Mouse (Mus musculus) embryonic facial prominence, embryonic 15.5 days (tissue): ENCODE data around the gene Col16a1. TPM values are rescaled to one million over a fixed set of nuclear protein-coding genes. Genes with fewer than 3 reads are reported as not detected.

Experiments used
- ATAC-seq: fragments of 200-750 bp; cut with Nextera tagmentation; 2 replicates; pipeline ENCODE4 v1.8.0; 2017; ENCODE audit warnings: low read depth, moderate TSS enrichment; ENCODE audit not compliant: insufficient number of reproducible peaks, low FRiP score, low TSS enrichment
- H3K27ac ChIP-seq: fragments of 300-500 bp; sonication (generic); replicated peaks from 2 replicates; pipeline ENCODE4 v1.5.1; 2015; ENCODE audit warnings: mild to moderate bottlenecking, inconsistent platforms
- H3K27me3 ChIP-seq: fragments of 300-500 bp; sonication (generic); 2 replicates; pipeline ENCODE4 v1.6.1; 2015; ENCODE audit warnings: inconsistent platforms
- H3K36me3 ChIP-seq: fragments of 300-500 bp; sonication (generic); 2 replicates; pipeline ENCODE4 v1.6.1; 2015; ENCODE audit warnings: mild to moderate bottlenecking, inconsistent platforms
- H3K4me1 ChIP-seq: fragments of 300-500 bp; sonication (generic); 2 replicates; pipeline ENCODE4 v1.6.1; 2015; ENCODE audit warnings: inconsistent platforms
- H3K4me2 ChIP-seq: fragments of 300-500 bp; sonication (generic); replicated peaks from 2 replicates; pipeline ENCODE4 v1.6.1; 2015; ENCODE audit warnings: mild to moderate bottlenecking, inconsistent platforms
- H3K4me3 ChIP-seq: fragments of 300-500 bp; sonication (generic); replicated peaks from 2 replicates; pipeline ENCODE4 v1.5.1; 2015; ENCODE audit warnings: mild to moderate bottlenecking, inconsistent platforms
- H3K9ac ChIP-seq: fragments of 300-500 bp; sonication (generic); 2 replicates; pipeline ENCODE4 v1.6.1; 2015; ENCODE audit warnings: inconsistent platforms
- H3K9me3 ChIP-seq: fragments of 300-500 bp; sonication (generic); replicated peaks from 2 replicates; pipeline ENCODE4 v1.6.1; 2016; ENCODE audit warnings: inconsistent platforms
- WGBS: fragments of 180-500 bp; shearing (Covaris S2); methylation state at CpG from one replicate; pipeline ENCODE4 v1.1.7; 2015; 5-methylcytosine and 5-hydroxymethylcytosine counted together
- polyA plus RNA-seq: library from polyadenylated mRNA; unstranded; fragments of >200 nt; fragmentation: Nextera tagmentation; extraction: Ambion mirVana; gene quantifications from 2 replicates; pipeline ENCODE4 v1.2.1, GENCODE M21; 2015

Gene Col16a1
- 183 and 190 TPM in 2 replicates for polyA plus RNA-seq

DNA sequence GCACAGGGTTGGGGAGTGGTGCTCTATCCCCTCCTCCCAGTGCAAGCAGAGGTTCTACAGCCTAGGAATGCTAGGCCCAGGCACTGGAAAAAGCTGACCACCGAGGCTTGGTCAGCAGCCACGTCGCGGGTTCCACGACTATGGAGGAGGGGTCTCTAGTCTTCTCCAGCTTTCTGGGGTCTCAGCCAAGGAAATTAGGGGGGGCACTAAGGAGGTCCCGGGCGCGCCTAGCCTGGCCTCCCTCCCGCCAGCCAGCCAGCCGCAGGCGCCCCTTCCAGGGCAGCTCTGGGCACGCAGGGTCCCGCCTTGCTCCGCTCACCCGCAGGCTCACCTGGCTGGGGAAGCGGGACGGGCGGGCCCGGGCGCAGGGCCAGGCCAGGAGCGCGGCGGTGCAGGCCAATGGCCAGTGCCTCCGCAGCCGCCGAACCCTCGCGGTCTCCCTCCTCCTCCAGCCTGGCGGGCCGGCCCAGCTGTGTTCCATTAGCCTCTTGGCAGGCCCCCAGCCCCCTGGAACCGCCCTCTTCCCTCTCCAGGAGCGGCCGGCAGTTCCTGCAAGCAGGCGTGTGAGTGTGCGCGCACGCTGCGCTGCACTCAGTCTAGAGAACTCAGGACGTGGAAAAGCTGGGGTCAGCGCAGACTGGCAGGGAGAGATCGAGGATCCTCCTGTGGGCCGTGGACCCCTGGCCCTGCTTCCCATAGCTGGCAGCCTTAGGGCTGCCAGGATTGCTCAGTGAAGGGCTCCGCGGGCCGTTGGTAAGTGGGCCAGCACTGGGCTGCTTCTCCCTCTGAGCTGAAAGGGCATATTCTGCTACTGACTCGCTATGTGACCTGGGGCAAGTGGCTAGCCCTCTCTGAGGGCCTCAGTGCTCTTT, at the start of gene Col16a1:
Gene Col16a1 (plus strand): TSS at position 510 of the 872 bp plus-strand sequence.
- WGBS: 1% methylated on average over 44 of the region's 46 CpGs
- peaks cover 12% of the 10 kb centered on the region; the same call in 1 of the 2 replicates for H3K36me3 ChIP-seq
- no peaks in the 10 kb centered on the region for H3K27me3 ChIP-seq
- no peaks in the 10 kb centered on the region for H3K9me3 ChIP-seq
- peak within 1 kb of the TSS; percentile 54 for H3K4me3 ChIP-seq
- peaks cover 86% of the 10 kb centered on the region for H3K4me1 ChIP-seq
- ATAC-seq: peak; percentile 92
- peak within 1 kb of the TSS; percentile 98 for H3K27ac ChIP-seq
- peak within 1 kb of the TSS; percentile 54 for H3K9ac ChIP-seq
- peak within 1 kb of the TSS; percentile 72 for H3K4me2 ChIP-seq

DNA sequence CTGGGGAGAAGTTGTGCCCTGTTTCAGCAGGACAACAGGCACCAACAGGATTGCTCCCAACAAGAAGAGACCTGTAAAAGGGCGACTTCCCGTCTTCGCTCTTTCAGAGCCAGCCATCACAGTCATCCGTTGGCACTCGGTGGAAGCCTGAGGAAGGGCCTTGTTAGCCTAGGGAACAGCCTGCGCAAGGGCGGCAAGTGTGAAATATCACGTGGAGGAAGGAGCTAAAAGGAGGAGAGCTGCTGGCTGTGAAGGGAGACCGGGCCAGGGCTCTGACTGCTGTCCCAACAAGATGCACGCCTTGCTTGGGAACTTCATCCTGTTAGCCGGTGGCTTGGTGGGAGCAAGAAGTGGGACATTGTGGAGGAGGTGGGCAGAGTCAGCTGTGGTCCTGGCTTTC, 49.5 kb upstream of the Col16a1 start:
- Histone ChIP-seq H3K9me3 (no peaks in the 10 kb centered on the region), H3K4me2 (no peak overlapping the region), H3K4me1 (peaks cover 23% of the 10 kb centered on the region), H3K27me3 (no peaks in the 10 kb centered on the region), H3K36me3 (0 out of 2 replicates have a peak, but pooled peaks cover 1% of the 10 kb centered on the region), H3K4me3 (no peak overlapping the region), H3K27ac (no peak overlapping the region), H3K9ac (no peak overlapping the region)
- no peak for ATAC-seq
- WGBS: 49% methylated on average over 11 of the region's 11 CpGs

DNA sequence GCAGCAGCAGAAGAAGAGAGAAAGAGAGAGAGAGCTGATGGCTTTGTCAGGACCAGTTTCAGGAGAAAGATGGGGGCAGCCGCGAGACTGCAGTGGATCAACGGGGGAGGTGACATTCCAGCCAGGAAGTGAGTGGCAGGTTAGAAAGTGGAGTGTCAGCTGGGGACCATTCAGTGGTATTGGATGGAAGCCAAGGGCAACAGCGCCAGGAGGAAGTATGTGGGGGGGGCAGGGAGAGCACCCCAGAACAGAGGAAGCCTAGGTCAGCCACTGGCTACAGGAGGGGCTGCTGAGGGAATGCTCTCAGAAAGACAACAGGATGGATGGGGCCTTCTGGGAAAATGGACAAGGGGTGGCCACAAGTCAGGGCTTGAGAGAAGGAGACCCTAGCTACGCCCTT, 45.9 kb upstream of the Col16a1 start:
- H3K4me1 ChIP-seq: peaks cover 21% of the 10 kb centered on the region
- H3K9me3 ChIP-seq: no peaks in the 10 kb centered on the region
- no peak overlapping the region for H3K4me2 ChIP-seq
- no peak overlapping the region for H3K9ac ChIP-seq
- no peaks in the 10 kb centered on the region for H3K36me3 ChIP-seq
- H3K27ac ChIP-seq: 0 out of 2 replicates have a peak overlapping the region, but pooled peaks have one; percentile 7
- no peak for ATAC-seq
- H3K27me3 ChIP-seq: peaks cover 2% of the 10 kb centered on the region; the same call in 1 of the 2 replicates
- WGBS: 39% methylated on average over 5 of the region's 5 CpGs
- H3K4me3 ChIP-seq: no peak overlapping the region

DNA sequence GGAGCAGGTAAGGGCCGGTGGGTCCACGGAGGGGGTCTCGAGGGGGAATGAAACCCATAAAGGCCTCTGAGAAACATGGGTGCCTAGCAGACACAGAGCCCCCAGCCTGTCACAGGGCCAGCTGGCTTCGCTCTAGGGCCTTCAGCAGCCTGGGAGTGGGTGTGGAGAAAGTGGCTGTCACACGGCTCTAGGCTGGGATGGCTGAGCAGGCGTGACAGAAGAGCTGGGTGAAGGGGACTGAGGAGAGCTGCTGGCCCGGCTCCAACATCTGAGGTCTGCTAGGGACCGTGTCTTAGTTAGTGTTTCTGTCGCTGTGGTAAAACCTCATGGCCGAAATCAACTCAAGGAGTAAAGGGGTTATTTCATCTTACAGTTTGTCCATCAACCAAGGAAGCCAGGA, 45.5 kb upstream of the Col16a1 start:
- no peak overlapping the region for H3K9ac ChIP-seq
- WGBS: 58% methylated on average over 10 of the region's 10 CpGs
- H3K4me1 ChIP-seq: peaks cover 24% of the 10 kb centered on the region
- H3K36me3 ChIP-seq: no peaks in the 10 kb centered on the region
- no peak for ATAC-seq
- peaks cover 5% of the 10 kb centered on the region; the same call in 1 of the 2 replicates for H3K27me3 ChIP-seq
- H3K9me3 ChIP-seq: no peaks in the 10 kb centered on the region
- H3K4me2 ChIP-seq: no peak overlapping the region
- H3K27ac ChIP-seq: 0 out of 2 replicates have a peak overlapping the region, but pooled peaks have one; percentile 7
- no peak overlapping the region for H3K4me3 ChIP-seq

DNA sequence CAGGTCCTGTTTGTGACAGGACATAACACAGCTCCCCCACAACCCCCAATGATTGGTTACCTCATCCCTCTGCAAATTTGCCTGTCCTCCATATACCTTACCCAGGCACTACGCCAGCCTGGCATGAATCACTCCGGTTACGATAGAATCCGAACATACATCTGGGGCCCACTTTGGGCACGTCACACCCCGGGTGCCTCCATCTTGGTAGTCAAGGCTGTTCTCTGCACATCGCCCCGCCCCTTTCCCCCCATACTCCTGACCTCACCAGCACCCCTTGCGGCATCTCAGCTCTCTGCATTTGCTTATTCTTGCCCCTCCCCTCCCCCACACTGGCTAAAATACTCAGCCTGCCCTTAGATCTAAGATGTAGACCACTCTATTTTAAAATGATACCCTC, 42.0 kb upstream of the Col16a1 start:
- no peak for ATAC-seq

DNA sequence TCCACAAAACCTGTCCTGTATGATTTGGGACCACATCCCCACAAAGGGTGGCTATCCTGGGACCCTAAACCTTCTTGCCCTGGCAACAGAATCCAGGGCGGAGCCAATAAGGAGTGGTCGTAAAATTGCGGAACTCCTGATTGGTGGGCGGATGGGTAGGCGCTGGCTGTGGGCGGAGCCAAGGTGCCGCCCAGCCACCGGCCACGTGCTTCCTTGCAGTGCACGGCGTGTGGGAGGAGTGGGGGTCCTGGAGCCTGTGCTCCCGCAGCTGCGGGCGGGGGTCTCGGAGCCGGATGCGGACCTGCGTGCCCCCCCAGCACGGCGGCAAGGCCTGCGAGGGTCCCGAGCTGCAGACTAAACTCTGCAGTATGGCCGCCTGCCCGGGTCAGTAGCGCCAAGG, 41.1 kb upstream of the Col16a1 start:
- peak overlapping the region; percentile 50 for H3K4me2 ChIP-seq
- peak overlapping the region; percentile 25 for H3K4me3 ChIP-seq
- 23% methylated on average over 25 of the region's 25 CpGs for WGBS
- ATAC-seq: no peak
- H3K27ac ChIP-seq: no peak overlapping the region
- H3K36me3 ChIP-seq: peaks cover 23% of the 10 kb centered on the region
- no peaks in the 10 kb centered on the region for H3K9me3 ChIP-seq
- no peak overlapping the region for H3K9ac ChIP-seq
- H3K27me3 ChIP-seq: peaks cover 5% of the 10 kb centered on the region; the same call in 1 of the 2 replicates
- peaks cover 13% of the 10 kb centered on the region for H3K4me1 ChIP-seq

More for the DNA sequence above, 42.0 kb upstream of the Col16a1 start:
- Histone ChIP-seq H3K9me3 (no peaks in the 10 kb centered on the region), H3K4me1 (peaks cover 19% of the 10 kb centered on the region), H3K4me2 (no peak overlapping the region), H3K4me3 (no peak overlapping the region), H3K27ac (no peak overlapping the region), H3K27me3 (peaks cover 5% of the 10 kb centered on the region; the same call in 1 of the 2 replicates), H3K9ac (no peak overlapping the region), H3K36me3 (peaks cover 13% of the 10 kb centered on the region)
- 52% methylated on average over 9 of the region's 9 CpGs for WGBS

DNA sequence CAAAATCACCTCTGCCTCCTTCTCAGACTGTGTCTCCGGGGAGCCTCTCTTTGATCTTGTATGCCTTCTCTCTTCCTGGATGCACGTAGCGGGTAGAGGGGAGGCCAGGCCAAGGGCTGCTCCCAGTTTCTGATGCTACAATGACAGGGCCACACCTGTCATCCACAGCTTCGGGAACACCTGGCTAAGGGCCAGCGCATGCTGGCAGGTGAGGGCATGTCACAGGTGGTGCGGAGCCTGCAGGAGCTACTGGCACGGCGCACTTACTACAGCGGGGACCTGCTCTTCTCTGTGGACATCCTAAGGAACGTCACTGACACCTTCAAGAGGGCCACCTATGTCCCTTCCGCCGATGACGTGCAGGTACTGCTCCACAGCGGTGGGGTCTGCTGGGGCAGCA, 38.6 kb upstream of the Col16a1 start:
- Histone ChIP-seq H3K4me3 (no peak overlapping the region), H3K9me3 (no peaks in the 10 kb centered on the region), H3K36me3 (peaks cover 32% of the 10 kb centered on the region), H3K27ac (no peak overlapping the region), H3K27me3 (peaks cover 5% of the 10 kb centered on the region; the same call in 1 of the 2 replicates), H3K4me2 (no peak overlapping the region), H3K4me1 (peaks cover 9% of the 10 kb centered on the region), H3K9ac (no peak overlapping the region)
- ATAC-seq: no peak
- WGBS: 69% methylated on average over 14 of the region's 14 CpGs

DNA sequence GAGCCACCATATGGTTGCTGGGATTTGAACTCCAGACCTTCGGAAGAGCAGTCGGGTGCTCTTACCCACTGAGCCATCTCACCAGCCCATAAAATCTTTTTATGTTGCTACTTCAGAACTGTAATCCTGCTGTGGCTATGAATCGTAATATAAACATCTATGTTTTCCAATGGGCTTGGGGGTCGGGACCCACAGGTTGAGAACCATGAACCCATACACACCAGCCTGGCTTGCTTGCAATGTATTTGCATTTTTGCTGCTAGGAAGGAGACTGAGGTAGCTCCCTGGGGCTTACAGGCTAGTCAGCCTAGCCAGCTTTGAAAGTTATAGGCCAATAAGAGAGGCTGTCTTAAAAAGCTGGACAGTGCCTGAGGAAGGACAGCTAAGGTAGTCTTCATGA, 36.9 kb upstream of the Col16a1 start:
- Histone ChIP-seq H3K4me1 (peaks cover 14% of the 10 kb centered on the region), H3K27me3 (peaks cover 5% of the 10 kb centered on the region; the same call in 1 of the 2 replicates), H3K9me3 (no peaks in the 10 kb centered on the region), H3K9ac (no peak overlapping the region), H3K27ac (no peak overlapping the region), H3K4me3 (no peak overlapping the region), H3K4me2 (no peak overlapping the region), H3K36me3 (peaks cover 32% of the 10 kb centered on the region)
- no peak for ATAC-seq
- WGBS: 91% methylated on average over 4 of the region's 4 CpGs

DNA sequence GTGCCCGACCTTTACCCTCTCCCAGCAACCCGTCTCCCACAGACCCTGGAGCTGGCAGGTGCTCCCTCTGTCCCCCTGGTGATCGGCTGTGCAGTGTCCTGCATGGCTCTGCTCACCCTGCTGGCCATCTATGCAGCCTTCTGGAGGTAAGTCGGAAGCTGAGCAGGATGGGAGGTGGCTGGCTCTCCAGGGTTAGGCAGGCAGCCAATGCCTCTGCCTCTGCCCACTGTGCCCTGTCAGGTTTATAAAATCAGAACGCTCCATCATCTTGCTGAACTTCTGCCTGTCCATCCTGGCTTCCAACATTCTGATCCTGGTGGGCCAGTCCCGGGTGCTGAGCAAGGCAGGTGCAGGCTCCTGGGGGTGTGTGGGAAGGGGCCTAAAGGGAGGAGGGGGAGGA, 35.4 kb upstream of the Col16a1 start:
- Histone ChIP-seq H3K4me3 (no peak overlapping the region), H3K4me1 (peaks cover 7% of the 10 kb centered on the region; the same call in 1 of the 2 replicates), H3K27ac (no peak overlapping the region), H3K9me3 (no peaks in the 10 kb centered on the region), H3K9ac (no peak overlapping the region), H3K4me2 (no peak overlapping the region), H3K27me3 (no peaks in the 10 kb centered on the region), H3K36me3 (peaks cover 35% of the 10 kb centered on the region)
- 84% methylated on average over 6 of the region's 6 CpGs for WGBS
- no peak for ATAC-seq

DNA sequence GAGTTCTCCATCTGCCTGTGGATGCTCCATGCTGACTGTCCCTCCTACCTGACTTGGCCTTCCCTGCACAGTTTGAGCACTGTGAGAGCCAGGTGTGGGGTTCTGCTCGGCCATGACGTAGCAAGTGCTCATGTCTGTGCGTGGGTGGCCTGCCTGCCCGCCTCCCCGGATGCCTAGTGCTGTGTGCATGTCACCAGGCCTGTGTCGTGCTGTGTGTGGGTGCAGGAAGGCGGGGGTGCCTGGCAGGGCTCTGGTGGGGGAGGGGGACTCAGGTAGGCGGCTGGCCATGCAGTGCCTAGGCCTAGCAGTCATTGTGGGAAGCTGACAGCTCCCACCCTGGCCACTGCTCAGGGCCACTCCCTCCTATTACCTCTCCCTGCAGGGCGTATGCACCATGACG, 34.5 kb upstream of the Col16a1 start:
- H3K27ac ChIP-seq: no peak overlapping the region

DNA sequence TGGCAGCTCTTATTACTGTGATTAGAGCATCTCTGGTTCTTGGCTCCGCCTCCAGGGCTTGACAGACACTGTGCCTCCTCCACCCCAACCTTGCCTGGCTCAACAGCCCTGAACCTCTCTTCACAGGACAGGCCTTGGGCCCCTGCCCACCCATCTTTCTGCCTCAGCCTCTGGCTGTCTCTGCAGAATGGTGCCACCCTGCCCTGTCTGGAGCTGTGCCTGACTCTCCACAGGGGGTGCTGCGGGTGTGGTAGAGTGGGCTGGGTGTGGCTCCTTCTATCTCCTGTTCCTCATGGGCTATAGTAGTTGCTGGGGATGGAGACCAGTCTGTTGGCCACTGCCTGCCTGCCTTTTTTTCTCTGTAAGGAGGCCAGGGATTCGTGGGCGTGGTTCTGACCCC, 31.6 kb upstream of the Col16a1 start:
- WGBS: 54% methylated on average over 4 of the region's 4 CpGs
- Histone ChIP-seq H3K36me3 (peaks cover 17% of the 10 kb centered on the region), H3K9me3 (no peaks in the 10 kb centered on the region), H3K27ac (no peak overlapping the region), H3K4me2 (no peak overlapping the region), H3K4me1 (peaks cover 7% of the 10 kb centered on the region; the same call in 1 of the 2 replicates), H3K9ac (no peak overlapping the region), H3K27me3 (no peaks in the 10 kb centered on the region), H3K4me3 (no peak overlapping the region)
- ATAC-seq: no peak

More for the DNA sequence above, 34.5 kb upstream of the Col16a1 start:
- ATAC-seq: no peak
- Histone ChIP-seq H3K4me3 (no peak overlapping the region), H3K9me3 (no peaks in the 10 kb centered on the region), H3K36me3 (peaks cover 35% of the 10 kb centered on the region), H3K9ac (no peak overlapping the region), H3K4me2 (no peak overlapping the region), H3K27me3 (no peaks in the 10 kb centered on the region), H3K4me1 (peaks cover 7% of the 10 kb centered on the region; the same call in 1 of the 2 replicates)
- 69% methylated on average over 10 of the region's 10 CpGs for WGBS
